Mouse (Mus musculus) urinary bladder, adult 18-20 months (tissue): ENCODE data around the gene Aldh9a1.

ENCODE experiments used
- DNase-seq, 2 experiments: peaks; one replicate each; pipeline ENCODE4 v3.0.0; 2022; ENCODE audit warnings: low spot score in 2 of 2, mixed read lengths in 2 of 2

The Aldh9a1 gene

DNA sequence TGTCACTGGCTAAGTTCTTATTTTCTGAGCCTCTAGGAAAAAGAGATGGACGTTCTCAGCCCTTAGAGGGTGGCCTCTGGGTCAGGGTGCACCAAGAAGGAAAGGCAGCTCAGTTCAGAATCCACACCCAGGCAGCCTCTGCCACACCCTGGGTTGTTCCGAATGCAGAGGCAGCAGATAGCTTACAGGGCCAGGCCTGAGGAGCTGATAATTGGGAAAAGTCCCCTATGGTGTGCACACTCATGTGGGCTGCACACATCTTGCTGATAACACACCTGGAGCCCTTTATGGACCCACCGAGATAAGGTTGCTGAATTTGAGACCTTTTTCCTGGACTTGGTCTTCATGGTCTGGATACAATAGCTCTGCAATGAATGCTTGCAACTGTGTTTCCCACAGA is 34.4 kb downstream of the Aldh9a1 start:
- DNase-seq, result no peak

DNA sequence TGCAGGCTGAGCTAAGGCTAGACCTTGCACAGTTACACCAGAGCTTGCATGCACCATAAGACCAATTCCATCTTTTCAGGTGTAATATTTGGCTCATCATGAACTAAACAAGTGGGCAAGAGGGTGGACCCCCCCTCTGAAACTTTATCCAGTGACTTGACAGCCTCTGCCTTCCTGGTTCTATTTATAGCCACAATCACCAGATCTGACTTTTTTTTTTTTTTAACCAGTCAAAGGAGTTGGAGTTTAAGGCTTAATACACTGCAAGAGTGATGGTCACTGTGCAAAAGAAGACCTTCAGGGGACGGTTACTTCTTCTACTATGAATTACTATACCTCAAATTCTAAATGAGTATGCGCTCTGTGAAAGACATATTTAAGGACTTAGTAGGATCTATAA is 35.4 kb downstream of the Aldh9a1 start:
- DNase-seq, result no peak

DNA sequence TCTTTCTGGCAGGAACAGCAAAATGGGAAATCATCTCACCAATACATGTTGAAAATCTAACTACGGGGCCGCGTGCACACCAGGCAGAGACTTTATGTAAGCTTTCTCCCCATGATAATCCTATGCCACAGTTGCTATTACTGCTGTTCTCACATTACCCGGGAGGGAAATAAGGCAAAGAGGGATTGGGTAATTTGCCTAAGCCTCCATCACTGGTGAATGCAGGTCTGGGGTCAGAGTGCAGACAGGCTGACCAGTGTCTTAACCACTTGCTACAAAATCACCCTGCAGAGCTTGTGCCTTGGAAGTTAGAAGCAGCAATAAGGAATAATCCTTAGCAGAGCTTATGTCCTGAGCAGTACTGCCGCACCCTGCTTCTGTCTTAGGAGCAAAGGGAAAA is 35.8 kb downstream of the Aldh9a1 start:
- DNase-seq, result no peak

DNA sequence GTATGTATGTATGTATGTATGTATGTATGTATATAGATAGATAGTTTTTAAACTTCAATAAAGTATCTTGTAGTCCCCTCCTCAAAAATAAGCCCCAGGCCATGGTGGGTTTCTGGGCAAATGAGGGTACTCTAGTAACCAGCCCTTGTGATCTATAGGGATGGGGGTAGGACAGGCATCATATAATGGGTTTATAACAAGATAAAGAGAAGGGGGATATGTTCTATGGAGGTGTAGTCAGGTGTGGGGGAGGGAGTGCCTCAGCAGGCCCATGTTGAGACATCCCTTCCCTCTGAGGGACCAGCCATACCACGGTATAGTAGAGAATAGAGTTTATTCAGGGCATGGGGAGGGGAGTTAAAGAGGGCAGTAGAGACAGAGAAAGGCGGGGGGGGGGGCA is 36.7 kb downstream of the Aldh9a1 start:
- DNase-seq, result no peak

GRCm38 (mm10) chr1:167387310-167387709 is 37.5 kb downstream of the Aldh9a1 start:
- DNase-seq, result peak in 1 of 2 experiments; percentile 60

DNA sequence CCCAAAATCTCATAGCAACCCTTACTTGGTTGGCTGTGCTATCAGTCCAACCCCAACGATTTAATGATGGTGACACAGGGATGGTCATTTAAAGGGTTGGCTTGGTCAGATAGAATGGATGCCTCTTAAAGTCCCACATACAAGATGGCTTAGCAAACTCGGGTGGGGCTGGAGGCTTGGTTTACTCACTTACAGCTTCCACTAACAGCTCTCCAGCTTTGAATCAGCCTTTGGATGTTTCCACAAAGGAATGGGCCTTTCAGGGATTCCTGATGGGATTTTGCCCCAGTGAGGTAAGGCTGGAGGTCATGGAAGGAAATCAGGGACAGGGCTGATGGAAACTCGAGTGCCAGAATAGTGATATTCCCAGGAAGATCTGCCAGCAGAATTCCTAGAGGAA is 38.0 kb downstream of the Aldh9a1 start:
- no peak for DNase-seq

DNA sequence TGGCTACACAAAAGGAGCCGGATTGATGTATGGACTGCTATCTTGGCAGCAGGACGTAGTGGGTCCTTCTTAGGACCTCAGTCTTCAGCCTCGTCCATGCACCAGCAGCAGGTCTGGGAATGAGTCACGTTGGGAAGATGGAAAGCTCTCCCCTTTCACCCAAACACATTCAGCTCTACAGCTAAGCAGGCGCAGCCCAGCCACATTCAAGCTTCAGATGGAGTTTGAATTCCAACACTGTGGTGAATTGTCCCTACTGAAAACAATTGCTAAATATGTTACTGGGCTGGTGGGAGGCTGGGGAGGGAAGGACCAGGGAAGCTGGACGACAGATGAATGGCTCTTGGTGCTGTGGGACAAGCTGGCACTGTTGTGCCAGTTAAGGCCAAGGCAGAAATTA is 38.8 kb downstream of the Aldh9a1 start:
- DNase-seq, result no peak

DNA sequence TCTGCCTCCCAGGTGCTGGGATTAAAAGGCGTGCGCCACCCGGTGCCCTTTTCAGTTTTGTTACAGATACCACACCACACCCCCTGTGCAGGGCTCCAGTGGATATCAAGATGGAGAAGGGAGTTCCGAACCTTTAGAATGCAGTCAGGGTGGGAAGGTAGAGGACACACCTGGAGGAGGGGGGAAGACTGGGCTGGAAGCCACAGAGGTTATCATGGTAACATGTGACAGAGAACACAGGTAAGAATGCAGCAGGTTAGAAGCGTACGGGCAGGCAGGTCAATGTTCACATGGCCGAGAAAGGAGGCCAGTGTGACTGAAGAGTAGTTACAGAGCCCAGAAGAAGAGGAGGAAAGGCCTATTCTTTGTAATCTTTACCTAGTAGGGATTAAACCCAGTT is 39.8 kb downstream of the Aldh9a1 start:
- no peak for DNase-seq

GRCm38 (mm10) chr1:167390381-167390780 is 40.6 kb downstream of the Aldh9a1 start:
- DNase-seq, result no peak

- DNase-seq, result no peak
Measured at GRCm38 (mm10) chr1:167391241-167391640, 41.5 kb downstream of the Aldh9a1 start.

GRCm38 (mm10) chr1:167392031-167392640 is 42.3 kb downstream of the Aldh9a1 start:
- DNase-seq, result no peak

- peak in 1 of 2 experiments; percentile 49 for DNase-seq
Measured at GRCm38 (mm10) chr1:167392687-167393086, 42.9 kb downstream of the Aldh9a1 start.

DNA sequence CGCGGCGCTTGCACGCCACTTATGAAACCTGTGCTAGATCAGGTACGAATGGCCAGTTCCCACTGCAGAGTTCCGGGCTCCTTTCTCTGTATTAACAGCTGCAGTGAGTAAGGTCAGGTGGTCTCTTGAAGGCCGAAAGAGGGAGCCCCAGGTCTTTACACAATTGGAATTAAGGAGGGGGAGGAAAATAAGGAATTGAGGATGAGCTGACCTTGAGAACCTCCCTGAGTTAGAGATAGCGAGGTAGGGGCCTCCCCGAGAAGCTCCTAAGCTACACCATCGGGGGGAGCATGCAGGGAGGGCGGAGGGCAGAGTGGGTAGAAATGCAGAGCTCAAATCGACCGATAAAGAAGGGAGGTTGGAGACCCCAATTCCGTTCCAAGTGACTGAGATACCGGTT is 43.5 kb downstream of the Aldh9a1 start:
- DNase-seq, result no peak

DNA sequence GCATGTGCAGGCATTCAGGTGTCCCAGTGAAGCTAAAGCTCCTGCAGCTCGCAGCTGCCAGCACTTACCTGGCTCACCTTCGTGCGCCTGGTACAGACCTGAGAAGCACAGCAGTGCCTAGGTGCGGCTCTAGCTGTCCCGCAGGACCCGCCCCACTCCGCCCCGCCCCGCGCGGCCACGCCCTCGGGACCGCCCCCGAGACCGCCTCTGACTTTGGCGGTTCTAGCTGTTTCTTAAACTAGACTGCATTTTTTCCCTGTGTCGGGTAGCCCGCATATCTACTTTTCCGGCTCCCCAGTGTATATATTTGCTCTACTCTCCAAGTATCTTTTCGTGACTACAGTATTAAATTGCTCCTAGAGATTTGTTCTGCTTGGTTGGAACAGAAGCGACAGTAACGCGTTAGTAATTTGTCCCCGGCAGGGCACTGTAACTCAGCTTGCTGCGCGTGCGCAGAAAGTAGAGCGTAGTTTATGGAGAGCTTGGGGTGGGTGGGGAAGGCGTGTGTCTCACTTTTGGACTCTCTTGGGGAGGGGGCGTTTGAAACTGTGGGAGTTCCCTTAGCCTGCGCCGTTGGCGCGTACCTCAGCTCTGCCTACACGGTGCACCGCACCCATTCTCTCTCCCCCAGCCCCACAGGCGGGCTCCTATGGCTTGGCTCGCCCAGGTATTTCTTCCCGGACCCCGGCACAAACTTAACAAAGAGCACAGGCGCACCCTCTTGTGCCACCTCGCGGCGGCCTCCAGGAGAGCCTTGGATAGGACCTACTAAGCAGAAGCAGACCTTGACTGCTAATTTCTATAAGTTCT is 44.1 kb downstream of the Aldh9a1 start, which contains the start of gene Mgst3:
Mgst3 (minus strand) TSS at position 159 of the 810 bp plus-strand sequence.
- DNase-seq, result peak; percentile 94 to 99

GRCm38 (mm10) chr1:167405237-167405636 is 55.4 kb downstream of the Aldh9a1 start:
- no peak for DNase-seq

GRCm38 (mm10) chr1:167409601-167410000 is 59.8 kb downstream of the Aldh9a1 start:
- no peak for DNase-seq

DNA sequence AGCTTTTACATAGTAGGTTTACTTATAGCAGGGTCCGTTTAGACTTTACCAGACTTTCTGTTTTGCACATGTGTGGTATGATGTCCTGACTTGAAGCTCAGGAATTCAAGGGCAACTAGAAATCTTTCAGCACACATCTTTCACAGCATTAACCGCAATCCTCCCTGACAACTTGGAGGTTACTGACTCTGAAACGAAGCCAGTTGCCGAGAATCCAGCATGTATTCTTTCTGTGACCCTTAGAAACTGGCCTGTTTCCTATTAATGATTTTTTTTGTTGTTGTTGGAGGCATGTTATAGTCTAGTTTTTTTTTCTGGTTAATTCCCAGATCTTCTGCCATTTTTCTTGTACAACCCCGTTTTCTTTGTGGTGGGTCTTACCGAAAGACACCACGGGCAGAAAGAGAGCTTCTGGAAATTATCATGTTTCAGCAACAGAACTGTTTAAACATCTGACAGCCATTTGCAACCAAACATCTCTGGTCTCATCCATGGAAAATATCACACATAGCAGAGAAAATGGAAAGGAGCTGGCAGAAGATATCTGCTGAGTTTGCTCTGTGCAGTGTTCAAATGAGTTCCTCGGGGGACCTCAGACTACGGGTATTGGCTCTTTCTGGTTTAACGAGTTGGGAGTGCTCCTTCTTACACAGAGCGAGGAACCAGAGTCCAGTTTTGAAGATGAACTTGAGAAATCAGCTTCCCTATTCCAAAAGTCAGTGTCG is 62.4 kb downstream of the Aldh9a1 start:
- DNase-seq, result no peak

DNA sequence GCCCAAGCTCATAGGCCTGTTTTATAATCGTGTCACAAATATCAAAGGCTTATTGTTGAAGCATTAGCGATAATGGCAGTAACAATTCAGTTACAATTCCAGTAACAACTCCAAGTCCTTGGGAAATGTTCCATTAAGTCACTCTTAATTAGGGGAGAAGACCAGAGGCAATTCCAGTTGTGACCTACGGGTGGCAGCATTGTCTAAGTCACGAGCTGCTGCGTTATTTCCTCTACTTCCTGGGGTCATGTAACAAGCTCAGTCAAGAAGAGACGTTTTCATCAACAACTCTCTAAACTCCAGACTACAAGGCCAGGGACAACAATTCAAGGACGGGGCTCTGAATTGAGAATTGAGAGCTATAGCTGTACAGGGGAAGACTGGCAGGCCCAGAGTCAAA is 65.1 kb downstream of the Aldh9a1 start:
- peak; percentile 18 to 50 for DNase-seq
